Mouse (Mus musculus) brain, embryonic 14.5 days (tissue): Measurements from ENCODE around the gene Tep1. TPM values are rescaled to one million over a fixed set of nuclear protein-coding genes. Genes with fewer than 3 reads are reported as not detected.
"Not testable (repeated sequence)": the region's sequence is repeated elsewhere in the genome, so short reads cannot be mapped to it uniquely, and the experiment has no call there.

Experiments used
- DNase-seq: peaks from one replicate; pipeline ENCODE4 v3.0.0-alpha.2; 2011; ENCODE audit warnings: low read depth
- CTCF ChIP-seq: fragments of 200-500 bp; IDR thresholded peaks from 2 replicates; pipeline ENCODE4 v1.5.1; 2012; ENCODE audit warnings: inconsistent platforms, mild to moderate bottlenecking, moderate library complexity, borderline replicate concordance; ENCODE audit not compliant: insufficient read depth, insufficient read length; ENCODE audit errors: extremely low read depth
- POLR2A ChIP-seq: fragments of 200-500 bp; IDR thresholded peaks from 2 replicates; pipeline ENCODE4 v1.6.1; 2012; ENCODE audit warnings: mild to moderate bottlenecking, inconsistent platforms, borderline replicate concordance; ENCODE audit not compliant: poor library complexity, insufficient read depth, insufficient read length, severe bottlenecking; ENCODE audit errors: extremely low read depth
- polyA plus RNA-seq: library from polyadenylated mRNA; depleted of rRNA; stranded (reverse); fragments of >200 nt; gene quantifications from 2 replicates; pipeline ENCODE4 v1.2.3, GENCODE M21; 2012

Gene Tep1
- polyA plus RNA-seq, 1 experiment, result 4.3 TPM

DNA sequence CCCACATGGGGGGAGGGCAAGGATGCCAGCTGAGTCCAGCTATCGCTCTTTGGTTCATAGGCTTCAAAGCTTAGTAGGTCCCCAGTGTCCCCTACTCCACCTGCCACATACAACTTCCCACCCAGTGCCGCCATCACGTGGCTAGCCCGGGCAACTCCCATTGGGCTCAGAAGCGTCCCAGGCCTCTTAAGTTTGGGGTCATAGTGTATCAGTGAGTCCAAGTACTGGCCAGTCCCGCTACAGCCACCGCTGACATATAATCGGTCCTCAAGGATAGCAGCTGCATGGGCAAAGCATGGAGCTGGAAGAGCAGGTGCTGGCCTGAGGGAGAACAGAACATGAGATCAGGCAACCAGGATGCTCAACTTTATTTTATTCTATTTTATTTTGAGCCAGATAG, 21.3 kb upstream of the Tep1 start:
- TF ChIP-seq POLR2A, result no peak
- TF ChIP-seq CTCF, result no peak
- DNase-seq, result no peak

DNA sequence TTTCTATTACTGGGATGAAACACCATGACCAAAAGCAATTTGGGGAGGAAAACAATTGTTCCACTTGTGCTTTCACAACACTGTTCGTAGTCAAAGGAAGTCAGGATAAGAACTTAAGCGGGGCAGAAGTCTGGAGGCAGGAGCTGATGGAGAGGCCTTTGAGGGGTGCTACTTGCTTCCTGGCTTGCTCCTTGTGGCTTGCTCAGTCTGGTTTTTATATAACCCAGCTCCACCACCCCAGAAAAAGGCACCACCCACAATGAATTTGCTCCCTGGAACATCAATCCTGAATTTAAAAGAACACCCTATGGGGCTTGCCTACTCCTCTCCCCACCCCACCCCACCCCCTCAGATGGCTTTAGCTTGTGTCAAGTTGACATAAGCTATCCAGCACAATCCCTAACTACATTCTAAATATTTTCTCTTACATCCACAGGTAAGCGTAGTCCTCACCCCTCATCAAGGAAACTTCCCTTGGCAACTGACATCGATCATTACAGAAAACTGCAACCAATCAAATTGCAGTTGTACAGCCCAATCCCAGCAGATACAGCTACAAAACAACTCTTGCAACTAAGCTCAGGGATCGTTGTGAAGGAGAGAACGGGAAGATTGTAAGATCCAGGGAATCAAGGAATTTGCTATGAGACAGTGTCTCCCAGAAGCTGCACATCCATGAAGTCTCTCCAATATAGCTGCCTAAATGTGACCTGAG, 6.0 kb upstream of the Tep1 start:
- DNase-seq, result no peak
- TF ChIP-seq POLR2A, result no peak
- TF ChIP-seq CTCF, result no peak

DNA sequence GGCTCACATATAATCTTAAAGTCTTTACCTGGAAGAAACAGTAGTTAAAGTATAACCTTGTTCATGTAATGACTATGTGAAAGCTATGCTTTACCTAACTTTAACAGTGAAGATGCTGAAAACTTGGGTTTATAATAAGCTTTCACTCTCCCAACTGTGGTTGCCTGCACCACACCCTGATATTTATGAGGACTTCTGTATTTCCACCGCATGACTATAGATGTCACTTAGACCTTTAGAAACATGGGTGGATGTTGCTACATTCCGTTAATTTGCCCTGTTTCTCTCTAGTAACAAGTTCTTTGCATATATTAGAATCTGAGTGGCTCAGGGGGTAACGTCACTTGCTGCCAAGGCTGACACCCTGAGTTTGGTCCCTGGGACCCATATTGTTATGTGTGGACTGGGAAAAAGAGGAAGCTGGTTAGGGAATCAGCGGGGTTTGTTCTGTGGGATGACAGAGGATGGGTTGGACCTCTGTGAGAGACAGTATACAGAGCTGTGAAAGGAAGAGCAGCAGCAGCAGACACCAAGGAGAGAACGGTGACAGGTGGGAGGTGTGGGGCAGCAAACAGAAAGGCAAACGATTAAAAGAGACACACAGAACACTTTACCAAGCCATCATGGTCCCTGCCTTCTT, 5.4 kb upstream of the Tep1 start:
- DNase-seq, result no peak
- TF ChIP-seq POLR2A (no peak), CTCF (no peak)

DNA sequence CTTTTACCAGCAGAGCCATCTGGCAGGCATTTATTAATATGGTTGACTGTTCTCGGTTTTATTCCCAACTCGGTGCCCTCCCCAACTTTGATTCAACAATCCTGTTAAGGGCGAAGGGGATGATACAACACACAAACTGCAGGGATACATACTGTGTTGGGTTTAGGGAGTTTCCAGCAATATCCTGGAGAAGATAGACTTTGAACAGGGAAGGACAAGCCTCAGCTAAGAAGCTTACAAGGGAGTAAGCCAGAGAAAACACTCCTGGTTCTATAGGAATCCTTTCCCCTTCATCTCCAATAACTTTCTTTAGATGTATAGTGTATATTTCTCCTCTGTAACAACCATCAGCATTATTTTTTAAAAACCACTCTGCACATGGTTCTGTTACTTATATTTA, 4.8 kb upstream of the Tep1 start:
- TF ChIP-seq CTCF, result no peak
- no peak for TF ChIP-seq POLR2A
- no peak for DNase-seq

DNA sequence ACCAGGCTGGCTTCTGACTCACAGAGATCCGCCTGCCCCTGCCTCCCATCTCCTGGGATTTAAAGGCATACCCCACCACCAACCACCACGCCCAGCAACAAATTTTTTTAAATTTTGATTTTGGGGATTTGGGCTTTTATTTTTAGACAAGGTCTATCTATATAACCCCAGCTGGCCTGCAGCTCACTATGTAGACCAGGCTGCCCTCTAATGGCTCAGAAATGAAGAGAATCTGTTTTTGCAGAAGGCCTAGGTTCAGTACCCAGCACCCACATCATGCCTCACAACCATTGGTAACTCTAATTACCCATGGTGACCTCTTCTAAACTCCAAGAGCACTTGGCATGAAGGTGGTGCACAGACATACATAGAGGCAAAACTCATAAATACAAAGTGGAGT, 924 bp upstream of the Tep1 start:
- no peak for DNase-seq
- TF ChIP-seq CTCF (no peak), POLR2A (no peak)

DNA sequence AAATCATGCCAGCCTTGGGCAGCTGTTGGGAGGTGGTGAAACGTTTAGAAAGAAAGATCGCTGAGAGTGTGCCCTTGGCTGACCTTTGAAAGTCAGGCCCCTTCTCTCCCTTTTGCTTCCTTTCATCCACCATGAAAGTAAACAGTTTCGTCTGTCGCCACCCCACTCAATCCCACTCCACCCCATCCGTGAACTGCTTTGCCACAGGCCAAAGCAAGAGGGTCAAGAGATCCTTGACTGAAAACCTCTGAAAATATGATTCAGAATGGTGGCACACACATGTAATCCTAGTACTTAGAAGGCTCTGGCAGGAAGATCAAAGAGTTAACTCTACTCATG, 414 bp upstream of the Tep1 start:
- no peak for DNase-seq
- no peak for TF ChIP-seq CTCF
- no peak for TF ChIP-seq POLR2A

DNA sequence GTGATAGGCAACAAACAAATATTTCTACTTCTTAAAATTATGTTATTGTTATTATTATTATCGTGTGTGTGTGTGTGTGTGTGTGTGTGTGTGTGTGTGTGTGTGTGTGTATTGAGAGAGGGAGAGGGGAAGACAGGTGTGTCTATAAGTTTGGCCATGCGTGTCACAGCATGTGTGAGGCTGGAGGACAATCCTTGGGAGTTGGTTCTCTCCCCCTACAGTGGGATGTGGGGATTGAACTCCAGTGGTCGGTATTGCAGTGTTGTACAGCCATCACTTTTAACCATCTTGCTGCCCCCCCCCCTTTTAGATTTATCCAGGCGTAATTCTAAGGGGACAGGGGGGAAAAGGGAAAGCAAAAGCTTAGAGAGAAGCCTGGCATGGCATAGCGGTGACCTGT, 1.7 kb downstream of the Tep1 start:
- DNase-seq, result no peak
- TF ChIP-seq POLR2A, result no peak
- no peak for TF ChIP-seq CTCF

DNA sequence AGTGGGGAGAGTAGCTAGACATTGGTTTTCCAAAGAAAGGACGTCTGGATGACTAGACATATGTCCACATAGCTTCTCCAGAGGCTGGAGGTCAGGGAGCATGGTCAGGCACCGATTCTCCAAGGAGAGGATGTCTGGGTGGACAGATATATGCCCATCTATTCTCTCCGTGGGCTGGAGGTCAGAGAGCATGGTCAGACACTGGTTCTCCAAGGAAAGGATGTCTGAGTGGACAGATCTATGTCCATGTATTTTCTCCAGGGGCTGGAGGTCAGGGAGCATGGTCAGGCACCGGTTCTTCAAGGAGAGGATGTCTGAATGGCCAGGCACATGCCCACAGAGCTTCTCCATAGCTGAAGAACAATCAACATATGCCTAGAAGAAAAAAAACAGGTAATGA, 2.1 kb downstream of the Tep1 start:
- TF ChIP-seq CTCF (no peak), POLR2A (no peak)
- DNase-seq, result no peak

DNA sequence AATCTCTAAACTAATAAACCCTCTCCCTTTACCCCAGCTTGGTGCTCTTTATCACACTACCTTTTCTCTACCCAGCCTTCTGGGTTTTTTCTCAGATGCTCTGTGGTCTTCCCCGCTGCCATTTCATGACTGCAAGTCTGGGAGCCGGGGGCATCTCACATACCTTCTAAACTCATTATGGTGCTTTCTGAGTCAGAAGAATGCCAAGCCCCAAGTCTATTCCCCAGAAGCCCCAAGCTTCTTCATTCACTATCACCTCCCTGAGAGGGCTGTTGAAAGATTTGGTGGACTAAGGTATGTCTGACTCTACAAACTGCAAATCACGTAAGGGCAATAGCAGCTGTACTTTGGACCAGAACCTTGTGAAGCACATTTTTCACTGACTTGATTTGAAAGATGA, 3.4 kb downstream of the Tep1 start:
- TF ChIP-seq POLR2A (no peak), CTCF (no peak)
- no peak for DNase-seq

DNA sequence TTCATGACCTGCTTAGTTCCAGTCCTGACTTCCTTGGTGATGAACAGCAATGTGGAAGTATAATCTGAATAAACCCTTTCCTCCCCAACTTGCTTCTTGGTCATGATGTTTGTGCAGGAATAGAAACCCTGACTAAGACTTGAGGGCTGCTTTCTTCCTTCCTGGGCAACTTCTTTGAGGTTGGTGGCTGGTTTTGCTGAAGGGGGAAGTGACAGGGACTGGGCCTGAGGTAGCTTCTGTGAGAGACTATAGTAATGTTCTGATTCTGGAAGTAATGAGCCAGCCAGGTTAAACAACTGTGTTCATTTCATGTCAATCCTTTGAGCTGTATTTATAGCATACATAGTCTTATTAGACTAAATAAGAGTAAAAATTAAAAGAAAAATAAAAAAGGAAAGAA, 5.4 kb downstream of the Tep1 start:
- DNase-seq, result not testable (repeated sequence)

DNA sequence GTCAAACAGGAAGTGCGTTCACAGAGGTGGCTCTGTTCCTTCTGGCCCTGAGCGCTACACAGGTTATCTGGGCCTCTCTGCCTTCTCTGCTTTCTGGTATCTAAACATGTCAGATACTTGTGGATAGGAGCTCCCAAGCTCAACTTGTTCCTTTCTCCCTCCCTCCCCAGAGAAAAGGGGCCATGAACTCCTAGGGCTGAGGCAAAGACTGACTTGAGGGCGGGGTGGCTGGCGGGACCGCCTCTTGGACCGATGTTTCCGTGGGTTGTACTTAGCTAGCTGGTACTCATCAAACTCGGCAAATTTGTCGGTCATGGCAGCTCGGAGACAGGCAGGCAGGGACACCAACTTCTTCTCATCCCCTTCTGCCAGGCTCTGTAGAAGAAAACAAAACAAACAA, 7.7 kb downstream of the Tep1 start:
- no peak for TF ChIP-seq CTCF
- no peak for TF ChIP-seq POLR2A

DNA sequence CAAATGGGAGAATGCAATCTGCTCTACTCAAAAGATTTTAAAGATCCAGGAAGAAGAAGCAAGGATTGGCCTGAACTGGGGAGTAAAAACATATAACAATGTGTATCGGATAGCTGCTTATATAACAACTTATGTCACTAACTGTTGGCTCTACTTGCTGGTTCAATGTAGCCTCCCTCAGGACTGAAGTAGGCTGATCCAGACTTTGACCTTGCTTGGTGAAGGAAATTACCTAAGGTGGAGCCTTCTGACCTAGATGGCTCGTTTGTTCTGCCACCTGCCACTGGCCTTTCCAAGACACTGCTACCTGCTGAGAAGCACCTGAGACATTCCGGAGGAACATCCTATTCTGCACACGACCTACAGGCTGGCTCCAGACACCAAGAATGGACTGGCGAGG, 14.6 kb downstream of the Tep1 start:
- no peak for DNase-seq
- TF ChIP-seq CTCF, result no peak
- no peak for TF ChIP-seq POLR2A

More for the DNA sequence above, 7.7 kb downstream of the Tep1 start:
- DNase-seq, result no peak
